Comparison of ENCODE assay signal across 16 mouse cellular contexts in the genomic region with DNA sequence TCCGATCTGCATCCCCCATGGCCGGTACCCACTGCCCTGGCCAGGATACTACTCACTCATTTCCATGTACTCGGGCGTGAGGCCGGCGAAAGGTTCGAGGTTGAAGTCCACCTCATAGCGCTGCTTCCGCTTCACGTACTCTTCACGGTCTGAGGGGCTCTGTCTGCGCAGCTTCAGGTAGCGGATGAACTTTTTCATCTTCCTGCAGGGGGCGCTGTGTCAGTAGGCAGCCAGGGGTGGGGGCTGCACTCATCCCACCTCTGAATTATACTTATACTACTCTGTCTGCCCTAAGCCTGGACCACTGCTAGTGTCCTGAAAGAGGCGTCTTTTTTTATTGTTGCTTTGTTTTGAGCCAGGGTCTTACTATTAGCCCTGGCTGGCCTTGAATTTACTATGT. TPM values are rescaled to one million over a fixed set of nuclear protein-coding genes. Genes with fewer than 3 reads are reported as not detected.
DNase-seq lines count a peak whose midpoint lies in the region; ATAC-seq and TF ChIP-seq lines count a peak whose summit lies in the region.
"Had no signal": no experiment of that assay in that cellular context is flagged by ENCODE, and none has a peak within 500 bp of the region (broad histone marks: within the 10 kb centered on the region; RNA-seq: fewer than 3 reads in every experiment).

No protein-coding gene starts in this region.

- TF ChIP-seq POLR2A in brain, embryonic 14.5 days (IDR thresholded peaks at IDR 0.05; ENCODE audit: borderline replicate concordance, extremely low read depth, insufficient read depth, insufficient read length, poor library complexity, severe bottlenecking), result no peak

- peak; percentile 38; the same call in 1 of the 2 replicates for TF ChIP-seq CTCF in kidney, postnatal 0 days (IDR thresholded peaks at IDR 0.05; ENCODE audit: low read depth)
- TF ChIP-seq CTCF in G1E (IDR thresholded peaks at IDR 0.05; ENCODE audit: low read depth, low read length), result peak; percentile 26; the same call in 1 of the 2 replicates
- peak; percentile 19; the same call in 1 of the 2 replicates for TF ChIP-seq CTCF in brain, embryonic 14.5 days (IDR thresholded peaks at IDR 0.05; ENCODE audit: borderline replicate concordance, extremely low read depth, insufficient read depth, insufficient read length)

- no peaks in the 10 kb centered on the region for H3K4me1 ChIP-seq in kidney, postnatal 0 days (replicated peaks; ENCODE audit: insufficient read depth, low read length)
- H3K4me1 ChIP-seq in midbrain, embryonic 10.5 days, result no peaks in the 10 kb centered on the region
- no peaks in the 10 kb centered on the region for H3K4me1 ChIP-seq in midbrain, embryonic 14.5 days (ENCODE audit: control insufficient read depth, insufficient read depth, low read length)
- H3K4me1 ChIP-seq in G1E (ENCODE audit: insufficient read depth, low read depth, low read length), result no peaks in the 10 kb centered on the region; the same call in 1 of the 2 replicates
- H3K4me1 ChIP-seq: forebrain, embryonic 13.5 days; hindbrain, embryonic 12.5 days had no signal

- no peak overlapping the region for H3K9ac ChIP-seq in kidney, postnatal 0 days (ENCODE audit: low read depth, low read length)
- no peak overlapping the region for H3K9ac ChIP-seq in midbrain, embryonic 14.5 days (replicated peaks; ENCODE audit: low read length)
- H3K9ac ChIP-seq: forebrain, embryonic 13.5 days; hindbrain, embryonic 12.5 days had no signal

- H3K27ac ChIP-seq in kidney, postnatal 0 days, result no peak overlapping the region
- H3K27ac ChIP-seq in midbrain, embryonic 10.5 days (replicated peaks), result peak overlapping the region; percentile 74; the same call in 1 of the 2 replicates
- no peak overlapping the region for H3K27ac ChIP-seq in midbrain, embryonic 14.5 days (replicated peaks; ENCODE audit: low read depth, low read length)
- H3K27ac ChIP-seq: forebrain, embryonic 13.5 days; hindbrain, embryonic 12.5 days had no signal

- WGBS in kidney, postnatal 0 days, result 91% methylated on average over 15 of the region's 15 CpGs
- 92% methylated on average over 15 of the region's 15 CpGs for WGBS in midbrain, embryonic 10.5 days
- 92% methylated on average over 15 of the region's 15 CpGs for WGBS in midbrain, embryonic 14.5 days

- peaks cover 4% of the 10 kb centered on the region; the same call in 1 of the 2 replicates for H3K36me3 ChIP-seq in kidney, postnatal 0 days (ENCODE audit: insufficient read depth, low read length)
- H3K36me3 ChIP-seq in midbrain, embryonic 10.5 days, result peaks cover 99% of the 10 kb centered on the region
- no peaks in the 10 kb centered on the region for H3K36me3 ChIP-seq in midbrain, embryonic 14.5 days (ENCODE audit: control insufficient read depth, insufficient read depth, low read length)
- H3K36me3 ChIP-seq in G1E (replicated peaks), result peaks cover 11% of the 10 kb centered on the region
- H3K36me3 ChIP-seq: hindbrain, embryonic 12.5 days had no signal

- H3K4me3 ChIP-seq in kidney, postnatal 0 days (replicated peaks; ENCODE audit: low read depth, low read length), result no peak overlapping the region
- no peak overlapping the region for H3K4me3 ChIP-seq in midbrain, embryonic 10.5 days
- no peak overlapping the region for H3K4me3 ChIP-seq in midbrain, embryonic 14.5 days (replicated peaks; ENCODE audit: low read depth, low read length)
- no peak overlapping the region for H3K4me3 ChIP-seq in G1E (ENCODE audit: low read depth, low read length)
- H3K4me3 ChIP-seq: forebrain, embryonic 13.5 days; hindbrain, embryonic 12.5 days; myocyte had no signal

- no peak for DNase-seq in kidney, postnatal 0 days (ENCODE audit: low spot score)
- DNase-seq in kidney, adult 11 months, result no peak
- DNase-seq in midbrain, embryonic 10.5 days (ENCODE audit: low spot score), result no peak
- no peak for DNase-seq in midbrain, embryonic 14.5 days
- DNase-seq in G1E (ENCODE audit: low spot score), result no peak
- no peak for DNase-seq in brain, embryonic 14.5 days (ENCODE audit: low read depth)
- no peak for DNase-seq in kidney, postnatal 4 days
- DNase-seq: adrenal gland, adult 8-10 months; cerebellum, adult 9-11 months; heart, adult 18-20 months; kidney, adult 2 months; lung, postnatal 14 days; spleen, adult 18-20 months had no signal

- ATAC-seq in kidney, postnatal 0 days (replicated peaks; ENCODE audit: low FRiP score, low read depth), result no peak
- no peak for ATAC-seq in midbrain, embryonic 14.5 days (ENCODE audit: low FRiP score, low TSS enrichment)
- ATAC-seq in G1E (ENCODE audit: extremely low read depth, insufficient number of reproducible peaks, low FRiP score, poor library complexity, severe bottlenecking), result no peak
- ATAC-seq: forebrain, embryonic 13.5 days had no signal

- no peak overlapping the region for H3K4me2 ChIP-seq in kidney, postnatal 0 days (ENCODE audit: low read length)
- H3K4me2 ChIP-seq in midbrain, embryonic 14.5 days (ENCODE audit: low read length), result no peak overlapping the region
- H3K4me2 ChIP-seq: forebrain, embryonic 13.5 days; hindbrain, embryonic 12.5 days had no signal

- no peaks in the 10 kb centered on the region for H3K9me3 ChIP-seq in kidney, postnatal 0 days (replicated peaks; ENCODE audit: low read length)
- no peaks in the 10 kb centered on the region for H3K9me3 ChIP-seq in midbrain, embryonic 10.5 days (replicated peaks)
- H3K9me3 ChIP-seq in midbrain, embryonic 14.5 days (ENCODE audit: control insufficient read depth, low read length), result no peaks in the 10 kb centered on the region
- H3K9me3 ChIP-seq in G1E (replicated peaks), result no peaks in the 10 kb centered on the region
- H3K9me3 ChIP-seq: forebrain, embryonic 13.5 days; hindbrain, embryonic 12.5 days had no signal

- no peaks in the 10 kb centered on the region for H3K27me3 ChIP-seq in kidney, postnatal 0 days (ENCODE audit: insufficient read depth, low read length)
- peaks cover 8% of the 10 kb centered on the region for H3K27me3 ChIP-seq in midbrain, embryonic 10.5 days (ENCODE audit: low read depth, poor library complexity, severe bottlenecking)
- no peaks in the 10 kb centered on the region for H3K27me3 ChIP-seq in midbrain, embryonic 14.5 days (ENCODE audit: control insufficient read depth, insufficient read depth, low read length)
- H3K27me3 ChIP-seq in G1E (ENCODE audit: insufficient read depth, low read length), result no peaks in the 10 kb centered on the region
- H3K27me3 ChIP-seq: forebrain, embryonic 13.5 days had no signal

RNA-seq across cellular contexts. Expression of a gene that starts 25.6 kb away (rescaled TPM):
- polyA plus RNA-seq in kidney, postnatal 0 days (2015; fragmentation: Nextera tagmentation; extraction: Ambion mirVana), result 12.6 and 13.1 TPM in 2 replicates
- 11.0 and 11.6 TPM in 2 replicates for polyA plus RNA-seq in midbrain, embryonic 10.5 days (2016; fragmentation: Nextera tagmentation; extraction: Ambion mirVana)
- polyA plus RNA-seq in midbrain, embryonic 14.5 days (2014; fragmentation: Nextera tagmentation; extraction: Ambion mirVana), result 4.2 and 6.1 TPM in 2 replicates
- 9.7 and 10.3 TPM in 2 replicates for total RNA-seq in G1E (2014; fragmentation: Nextera tagmentation)
- 7.3 and 8.0 TPM in 2 replicates for total RNA-seq in G1E (2017)
- 4.5 and 4.7 TPM in 2 replicates for polyA plus RNA-seq in G1E (2012)
- polyA plus RNA-seq in brain, embryonic 14.5 days (2012; rRNA removed), result 5.9 and 7.1 TPM in 2 replicates

RNA-seq across cellular contexts. Expression of a gene that starts 54.3 kb away (rescaled TPM):
- polyA plus RNA-seq in kidney, postnatal 0 days (2015; fragmentation: Nextera tagmentation; extraction: Ambion mirVana), result 27.6 and 31.2 TPM in 2 replicates
- polyA plus RNA-seq in midbrain, embryonic 10.5 days (2016; fragmentation: Nextera tagmentation; extraction: Ambion mirVana), result 39.6 and 44.0 TPM in 2 replicates
- polyA plus RNA-seq in midbrain, embryonic 14.5 days (2014; fragmentation: Nextera tagmentation; extraction: Ambion mirVana), result 28.3 and 33.3 TPM in 2 replicates
- total RNA-seq in G1E (2014; fragmentation: Nextera tagmentation), result 93.4 and 103 TPM in 2 replicates
- total RNA-seq in G1E (2017), result 37.6 and 62.3 TPM in 2 replicates
- polyA plus RNA-seq in G1E (2012), result 68.1 and 91.8 TPM in 2 replicates
- 54.5 and 57.9 TPM in 2 replicates for polyA plus RNA-seq in brain, embryonic 14.5 days (2012; rRNA removed)
